Mouse (Mus musculus) small intestine, adult 2 months (tissue): Measurements from ENCODE around the gene Fam83f. TPM values are rescaled to one million over a fixed set of nuclear protein-coding genes. Genes with fewer than 3 reads are reported as not detected.

ENCODE experiments used
- H3K27ac ChIP-seq: fragments of 200-500 bp; 2 replicates; pipeline ENCODE4 v1.5.1; 2012; ENCODE audit warnings: low read depth, low read length, control low read depth, inconsistent platforms; ENCODE audit not compliant: insufficient read depth
- H3K27me3 ChIP-seq: fragments of 200-500 bp; 2 replicates; pipeline ENCODE4 v1.6.1; 2012; ENCODE audit warnings: mild to moderate bottlenecking, moderate library complexity, low read length, inconsistent platforms; ENCODE audit not compliant: control insufficient read depth, insufficient read depth
- H3K36me3 ChIP-seq: fragments of 200-500 bp; 2 replicates; pipeline ENCODE4 v1.6.1; 2012; ENCODE audit warnings: mild to moderate bottlenecking, low read length, control low read depth, inconsistent platforms; ENCODE audit not compliant: control insufficient read depth, insufficient read depth
- H3K4me1 ChIP-seq: fragments of 200-500 bp; 2 replicates; pipeline ENCODE4 v1.6.1; 2012; ENCODE audit warnings: low read length, inconsistent platforms, mixed read lengths; ENCODE audit not compliant: control insufficient read depth, insufficient read depth, insufficient read length
- H3K4me3 ChIP-seq: fragments of 200-500 bp; 2 replicates; pipeline ENCODE4 v1.5.1; 2012; ENCODE audit warnings: low read depth, mild to moderate bottlenecking, control low read depth, inconsistent platforms, low read length, moderate library complexity
- CTCF ChIP-seq: fragments of 200-500 bp; IDR thresholded peaks from 2 replicates; pipeline ENCODE4 v1.5.1; 2012; ENCODE audit warnings: low read depth, mild to moderate bottlenecking, control low read depth, inconsistent platforms, low read length, moderate library complexity, mixed read lengths; ENCODE audit not compliant: insufficient replicate concordance, insufficient read length; ENCODE audit errors: extremely low read depth
- POLR2A ChIP-seq: fragments of 200-500 bp; IDR thresholded peaks from 2 replicates; pipeline ENCODE4 v1.6.1; 2012; ENCODE audit warnings: low read depth, mild to moderate bottlenecking, control low read depth, inconsistent platforms, low read length, moderate library complexity
- WGBS: fragments of 180-500 bp; shearing (Covaris S2); methylation state at CpG from one replicate; pipeline ENCODE4 v1.1.7; 2018; 5-methylcytosine and 5-hydroxymethylcytosine counted together
- polyA plus RNA-seq: library from polyadenylated mRNA; depleted of rRNA; stranded (reverse); fragments of >200 nt; gene quantifications from 2 replicates; pipeline ENCODE4 v1.2.3, GENCODE M21; 2012

Fam83f gene
- polyA plus RNA-seq, 1 experiment: 21.5 TPM

DNA sequence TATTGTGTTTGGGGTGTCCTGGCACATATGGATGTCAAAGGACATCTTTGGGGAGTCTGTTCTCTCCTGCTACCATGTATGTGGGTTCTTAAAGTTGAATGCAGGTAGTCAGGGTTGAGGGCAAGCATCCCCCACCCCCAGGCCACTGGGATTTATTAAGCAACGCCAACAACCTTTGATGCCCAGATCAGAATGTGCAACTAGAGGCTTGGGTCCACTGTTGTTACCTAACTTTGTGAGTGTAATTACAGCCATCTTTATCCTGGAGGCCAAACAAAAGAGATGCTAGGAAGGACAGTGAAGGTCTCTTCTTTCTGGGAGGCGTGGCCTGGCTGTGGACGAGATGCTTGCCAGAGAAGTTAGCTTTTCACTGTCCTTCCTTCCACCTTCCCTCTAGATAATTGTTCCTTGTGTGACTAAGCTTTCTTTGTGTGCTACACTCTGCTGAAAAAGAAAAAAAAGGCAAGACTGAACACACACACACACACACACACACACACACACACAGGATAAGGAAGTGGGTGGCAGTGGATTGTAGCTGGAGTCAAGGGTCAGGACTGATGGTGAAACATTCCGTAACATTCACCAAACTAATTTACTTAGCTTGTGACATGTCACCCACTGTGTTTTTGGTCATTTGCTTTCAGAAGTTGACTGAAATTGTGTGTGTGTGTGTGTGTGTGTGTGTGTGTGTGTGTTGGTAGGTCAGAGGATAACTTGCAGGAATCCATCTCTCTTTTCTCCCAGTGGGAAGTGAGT, 1.9 kb downstream of the Fam83f start:
- 43% methylated on average over 4 of the region's 4 CpGs for WGBS
- H3K27me3 ChIP-seq: no peaks in the 10 kb centered on the region
- peaks cover 15% of the 10 kb centered on the region; the same call in 1 of the 2 replicates for H3K4me1 ChIP-seq
- peak overlapping the region; percentile 15; the same call in 1 of the 2 replicates for H3K4me3 ChIP-seq
- peak overlapping the region; percentile 68 for H3K27ac ChIP-seq
- no peak for TF ChIP-seq POLR2A
- TF ChIP-seq CTCF: no peak
- H3K36me3 ChIP-seq: no peaks in the 10 kb centered on the region

DNA sequence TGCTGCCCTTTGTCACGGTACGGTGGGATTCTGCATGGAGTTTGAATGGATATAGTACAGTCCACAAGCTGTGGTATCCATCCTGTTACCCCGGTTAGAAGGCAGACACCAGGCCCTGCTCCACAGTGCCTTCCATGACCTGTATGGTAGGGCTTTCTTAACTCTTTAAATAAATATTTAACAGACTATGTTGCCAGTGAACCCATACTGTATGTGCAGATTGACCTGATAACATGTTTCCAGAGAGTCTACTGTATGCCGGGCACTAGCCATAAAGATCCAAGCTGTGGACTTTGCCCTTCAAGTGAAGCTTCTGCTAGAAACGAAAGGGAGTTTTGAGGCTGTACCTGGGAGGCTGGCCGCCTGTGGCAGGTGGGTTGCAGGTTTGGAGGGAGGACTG, 3.1 kb downstream of the Fam83f start:
- TF ChIP-seq CTCF: no peak
- no peak for TF ChIP-seq POLR2A
- Histone ChIP-seq H3K27me3 (no peaks in the 10 kb centered on the region), H3K4me3 (peak overlapping the region; percentile 40), H3K36me3 (no peaks in the 10 kb centered on the region), H3K27ac (peak overlapping the region; percentile 89), H3K4me1 (peaks cover 22% of the 10 kb centered on the region)
- 21% methylated on average over 6 of the region's 6 CpGs for WGBS

DNA sequence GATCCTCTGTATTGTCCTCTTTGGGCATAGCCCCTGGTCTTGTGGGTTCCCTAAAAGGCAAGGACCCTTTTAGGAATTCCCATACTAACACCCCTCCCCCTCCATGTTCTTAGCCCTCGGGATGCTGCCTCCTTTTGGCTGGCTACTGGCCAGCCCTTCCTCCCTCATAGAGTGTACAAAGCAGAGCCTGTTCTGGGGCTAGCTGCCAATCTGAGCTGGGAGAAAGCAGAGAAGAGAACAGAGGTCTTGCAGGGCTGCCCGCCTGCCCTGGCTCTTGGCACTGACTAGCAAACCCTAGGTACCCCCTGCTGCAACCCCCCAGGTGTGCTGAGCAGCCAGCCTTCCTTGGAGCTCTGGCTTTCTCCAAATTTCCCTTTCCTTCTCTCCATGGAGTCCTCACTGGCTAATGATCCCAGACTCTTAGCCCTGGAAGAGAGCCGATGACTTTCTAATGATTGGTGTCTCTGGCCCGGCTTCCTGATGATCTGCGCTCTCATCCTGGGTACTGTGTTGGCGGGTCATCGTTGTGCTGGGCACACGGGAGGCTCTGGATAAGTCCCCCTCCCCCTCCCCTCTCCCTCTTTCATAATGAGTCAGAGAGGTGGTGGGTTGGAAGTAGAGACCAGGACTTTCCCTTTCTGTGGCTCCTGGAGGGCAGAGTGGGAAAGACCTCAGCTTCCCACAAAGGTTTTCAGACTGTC, 8.0 kb downstream of the Fam83f start:
- 17% methylated on average over 8 of the region's 8 CpGs for WGBS
- peaks cover 49% of the 10 kb centered on the region for H3K4me1 ChIP-seq
- TF ChIP-seq POLR2A (no peak), CTCF (no peak)
- no peaks in the 10 kb centered on the region for H3K36me3 ChIP-seq
- H3K27me3 ChIP-seq: no peaks in the 10 kb centered on the region
- no peak overlapping the region for H3K4me3 ChIP-seq
- H3K27ac ChIP-seq: 0 out of 2 replicates have a peak overlapping the region, but pooled peaks have one; percentile 11

DNA sequence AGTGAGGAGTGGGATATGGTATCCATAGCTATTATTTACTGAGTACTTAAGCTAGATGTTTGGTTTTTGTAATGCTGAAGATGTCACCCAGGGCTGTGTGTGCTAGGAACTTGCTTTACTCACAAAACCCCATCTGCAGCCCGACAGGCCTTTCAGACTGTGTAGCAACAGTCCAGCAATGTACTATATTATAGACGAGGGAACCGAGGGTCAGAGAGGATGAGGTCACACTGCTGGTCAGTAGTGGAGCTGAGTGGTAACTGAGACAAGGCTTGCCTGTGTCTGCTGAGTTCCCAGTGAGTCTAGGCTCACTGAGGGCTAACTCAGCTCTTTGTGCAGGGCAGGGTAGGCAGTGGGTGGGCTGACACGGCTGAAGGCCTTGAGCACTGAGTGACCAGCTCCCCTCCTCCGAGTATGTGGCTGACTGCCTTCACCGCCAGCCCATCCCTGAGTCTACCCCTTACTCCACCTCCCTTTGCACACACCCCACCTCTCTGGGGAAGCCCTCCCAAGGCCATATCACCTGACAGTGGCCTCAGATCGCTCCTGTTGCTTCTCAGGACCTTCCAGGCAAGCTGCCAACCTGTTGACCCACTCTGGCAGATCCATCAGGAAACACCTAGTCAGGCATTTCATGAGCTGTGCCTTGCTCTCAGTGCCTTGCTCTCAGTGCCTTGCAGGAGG, 8.8 kb downstream of the Fam83f start:
- Histone ChIP-seq H3K27ac (no peak overlapping the region), H3K36me3 (no peaks in the 10 kb centered on the region), H3K4me3 (no peak overlapping the region), H3K27me3 (no peaks in the 10 kb centered on the region), H3K4me1 (peaks cover 46% of the 10 kb centered on the region)
- WGBS: 37% methylated on average over 7 of the region's 7 CpGs
- no peak for TF ChIP-seq CTCF
- TF ChIP-seq POLR2A: no peak

DNA sequence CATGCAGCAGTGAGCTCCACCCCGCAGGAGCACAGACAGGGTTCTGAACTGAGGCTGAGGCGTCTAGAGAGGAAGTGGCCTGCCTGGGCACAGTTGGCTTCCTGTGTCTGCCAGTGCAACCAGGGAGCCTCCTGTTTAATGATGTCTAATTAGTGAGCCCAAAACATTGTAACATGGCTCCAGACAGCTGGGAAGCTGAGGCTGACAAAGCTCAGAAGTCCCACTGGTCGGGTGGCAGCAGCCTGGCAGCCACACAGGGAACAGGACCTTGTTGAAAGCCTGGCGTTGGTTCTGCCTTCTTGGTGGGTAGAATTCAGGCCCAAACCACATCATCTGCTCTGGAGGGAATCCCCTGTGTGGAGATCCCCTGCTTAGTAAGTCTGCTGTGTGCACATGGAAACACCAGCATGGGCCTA, 9.8 kb downstream of the Fam83f start:
- Histone ChIP-seq H3K4me1 (peaks cover 41% of the 10 kb centered on the region), H3K27ac (peak overlapping the region; percentile 41; the same call in 1 of the 2 replicates), H3K27me3 (no peaks in the 10 kb centered on the region), H3K4me3 (no peak overlapping the region), H3K36me3 (no peaks in the 10 kb centered on the region)
- TF ChIP-seq POLR2A: no peak
- TF ChIP-seq CTCF: no peak
- 57% methylated on average over 4 of the region's 4 CpGs for WGBS

DNA sequence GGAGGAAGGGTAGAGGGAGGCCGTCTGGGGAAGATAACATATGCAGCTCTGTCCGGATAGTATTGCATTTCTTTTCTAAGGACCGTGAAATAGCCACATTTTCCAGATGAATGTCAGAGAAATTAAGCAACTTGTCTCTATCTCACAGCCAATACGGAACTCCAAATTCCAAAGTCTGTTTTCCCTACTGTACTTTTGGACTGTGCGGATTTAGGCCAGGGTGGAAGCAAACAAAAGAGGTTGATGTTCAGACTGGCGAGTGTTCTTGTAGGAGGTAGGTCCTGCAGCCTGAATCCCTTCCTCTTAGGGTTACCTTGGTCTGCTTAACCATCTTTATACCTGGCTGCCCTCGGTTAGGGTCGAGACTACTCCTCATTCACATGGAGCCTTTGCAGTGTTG, 10.7 kb downstream of the Fam83f start:
- no peak overlapping the region for H3K4me3 ChIP-seq
- H3K27me3 ChIP-seq: no peaks in the 10 kb centered on the region
- peaks cover 41% of the 10 kb centered on the region for H3K4me1 ChIP-seq

More for the DNA sequence above, 10.7 kb downstream of the Fam83f start:
- H3K27ac ChIP-seq: peak overlapping the region; percentile 41
- 0 out of 2 replicates have a peak, but pooled peaks cover 2% of the 10 kb centered on the region for H3K36me3 ChIP-seq
- no peak for TF ChIP-seq CTCF
- no peak for TF ChIP-seq POLR2A
- 22% methylated on average over 8 of the region's 8 CpGs for WGBS
